Mouse (Mus musculus) lung, embryonic 15.5 days (tissue): ENCODE measurements around the gene Casp7. TPM values are rescaled to one million over a fixed set of nuclear protein-coding genes. Genes with fewer than 3 reads are reported as not detected.
"Not testable (repeated sequence)": the region's sequence is repeated elsewhere in the genome, so short reads cannot be mapped to it uniquely, and the experiment has no call there.

ENCODE experiments used
- ATAC-seq: fragments of 200-750 bp; cut with Nextera tagmentation; 2 replicates; pipeline ENCODE4 v1.8.0; 2017; ENCODE audit warnings: moderate number of reproducible peaks, borderline replicate concordance; ENCODE audit not compliant: low FRiP score, low TSS enrichment; ENCODE audit errors: extremely low read depth
- H3K27ac ChIP-seq: fragments of 300-500 bp; sonication (generic); 2 replicates; pipeline ENCODE4 v1.5.1; 2015; ENCODE audit warnings: moderate library complexity, mild to moderate bottlenecking, inconsistent platforms
- H3K27me3 ChIP-seq: fragments of 300-500 bp; sonication (generic); 2 replicates; pipeline ENCODE4 v1.6.1; 2015; ENCODE audit warnings: inconsistent platforms
- H3K36me3 ChIP-seq: fragments of 300-500 bp; sonication (generic); 2 replicates; pipeline ENCODE4 v1.6.1; 2015; ENCODE audit warnings: inconsistent platforms
- H3K4me1 ChIP-seq: fragments of 300-500 bp; sonication (generic); 2 replicates; pipeline ENCODE4 v1.6.1; 2015; ENCODE audit warnings: inconsistent platforms
- H3K4me2 ChIP-seq: fragments of 300-500 bp; sonication (generic); 2 replicates; pipeline ENCODE4 v1.6.1; 2015; ENCODE audit warnings: inconsistent platforms, mild to moderate bottlenecking, moderate library complexity
- H3K4me3 ChIP-seq: fragments of 300-500 bp; sonication (generic); 2 replicates; pipeline ENCODE4 v1.5.1; 2015; ENCODE audit warnings: mild to moderate bottlenecking, inconsistent platforms
- H3K9ac ChIP-seq: fragments of 300-500 bp; sonication (generic); 2 replicates; pipeline ENCODE4 v1.6.1; 2015; ENCODE audit warnings: inconsistent platforms
- H3K9me3 ChIP-seq: fragments of 300-500 bp; sonication (generic); 2 replicates; pipeline ENCODE4 v1.6.1; 2016; ENCODE audit warnings: inconsistent platforms
- WGBS: fragments of 180-500 bp; shearing (Covaris S2); methylation state at CpG from one replicate; pipeline ENCODE4 v1.1.7; 2015; 5-methylcytosine and 5-hydroxymethylcytosine counted together
- polyA plus RNA-seq: library from polyadenylated mRNA; unstranded; fragments of >200 nt; fragmentation: Nextera tagmentation; extraction: Ambion mirVana; gene quantifications from 2 replicates; pipeline ENCODE4 v1.2.1, GENCODE M21; 2015

The Casp7 gene
- 33.4 and 34.8 TPM in 2 replicates for polyA plus RNA-seq

- Histone ChIP-seq H3K9me3 (no peaks in the 10 kb centered on the region), H3K4me1 (peaks cover 26% of the 10 kb centered on the region), H3K9ac (peak within 1 kb of the TSS; percentile 75), H3K27ac (peak within 1 kb of the TSS; percentile 92), H3K4me2 (peak within 1 kb of the TSS; percentile 90), H3K36me3 (no peaks in the 10 kb centered on the region), H3K27me3 (peaks cover 16% of the 10 kb centered on the region; the same call in 1 of the 2 replicates), H3K4me3 (peak within 1 kb of the TSS; percentile 69)
- ATAC-seq, result peak; percentile 78
- WGBS, result under 1% methylated on average over 78 of the region's 78 CpGs
Observed at GRCm38 (mm10) chr19:56396669-56397621, at the start of gene Casp7. Gene Casp7 (plus strand): TSS chr19:56397129.

- no peaks in the 10 kb centered on the region for H3K9me3 ChIP-seq
- no peak overlapping the region for H3K9ac ChIP-seq
- H3K27me3 ChIP-seq, result no peaks in the 10 kb centered on the region
- H3K36me3 ChIP-seq, result no peaks in the 10 kb centered on the region
- 22% methylated on average over 6 of the region's 6 CpGs for WGBS
- H3K4me1 ChIP-seq, result no peaks in the 10 kb centered on the region
- H3K27ac ChIP-seq, result no peak overlapping the region
- no peak overlapping the region for H3K4me3 ChIP-seq
- no peak for ATAC-seq
- H3K4me2 ChIP-seq, result no peak overlapping the region
Observed at GRCm38 (mm10) chr19:56349295-56349694, 47.6 kb upstream of the Casp7 start.

GRCm38 (mm10) chr19:56353689-56354088 is 43.2 kb upstream of the Casp7 start:
- H3K27me3 ChIP-seq, result no peaks in the 10 kb centered on the region
- peaks cover 3% of the 10 kb centered on the region; the same call in 1 of the 2 replicates for H3K4me1 ChIP-seq
- H3K4me3 ChIP-seq, result no peak overlapping the region
- H3K9ac ChIP-seq, result no peak overlapping the region
- no peaks in the 10 kb centered on the region for H3K9me3 ChIP-seq
- H3K36me3 ChIP-seq, result no peaks in the 10 kb centered on the region
- no peak for ATAC-seq
- 78% methylated on average over 10 of the region's 10 CpGs for WGBS
- H3K27ac ChIP-seq, result no peak overlapping the region
- H3K4me2 ChIP-seq, result no peak overlapping the region

- no peaks in the 10 kb centered on the region for H3K9me3 ChIP-seq
- peaks cover 3% of the 10 kb centered on the region; the same call in 1 of the 2 replicates for H3K4me1 ChIP-seq
- WGBS, result 83% methylated on average over 12 of the region's 12 CpGs
- H3K4me3 ChIP-seq, result no peak overlapping the region
- no peaks in the 10 kb centered on the region for H3K36me3 ChIP-seq
- no peak overlapping the region for H3K9ac ChIP-seq
- H3K4me2 ChIP-seq, result no peak overlapping the region
- H3K27me3 ChIP-seq, result no peaks in the 10 kb centered on the region
- no peak for ATAC-seq
- H3K27ac ChIP-seq, result no peak overlapping the region
Observed at GRCm38 (mm10) chr19:56355201-56355600, 41.7 kb upstream of the Casp7 start.

GRCm38 (mm10) chr19:56356480-56357373 is 40.2 kb upstream of the Casp7 start:
- Histone ChIP-seq H3K36me3 (no peaks in the 10 kb centered on the region), H3K27ac (no peak overlapping the region), H3K9ac (no peak overlapping the region), H3K9me3 (no peaks in the 10 kb centered on the region), H3K4me2 (peak overlapping the region; percentile 43), H3K4me3 (peak overlapping the region; percentile 12; the same call in 1 of the 2 replicates), H3K27me3 (no peaks in the 10 kb centered on the region), H3K4me1 (peaks cover 3% of the 10 kb centered on the region; the same call in 1 of the 2 replicates)
- WGBS, result 27% methylated on average over 17 of the region's 17 CpGs
- ATAC-seq, result peak; percentile 50; the same call in 1 of the 2 replicates

GRCm38 (mm10) chr19:56357374-56357708 is 39.6 kb upstream of the Casp7 start:
- not testable (repeated sequence) for H3K4me2 ChIP-seq, H3K9me3 ChIP-seq, H3K27ac ChIP-seq, ATAC-seq, H3K9ac ChIP-seq, H3K27me3 ChIP-seq, H3K4me1 ChIP-seq, H3K4me3 ChIP-seq, H3K36me3 ChIP-seq
- 49% methylated on average over 2 of the region's 2 CpGs for WGBS

- Histone ChIP-seq H3K9ac (no peak overlapping the region), H3K4me2 (no peak overlapping the region), H3K4me1 (peaks cover 3% of the 10 kb centered on the region; the same call in 1 of the 2 replicates), H3K9me3 (no peaks in the 10 kb centered on the region), H3K27me3 (no peaks in the 10 kb centered on the region), H3K27ac (no peak overlapping the region), H3K36me3 (no peaks in the 10 kb centered on the region), H3K4me3 (no peak overlapping the region)
- no peak for ATAC-seq
- WGBS, result 66% methylated on average over 2 of the region's 2 CpGs
Observed at GRCm38 (mm10) chr19:56358890-56359289, 38.0 kb upstream of the Casp7 start.

GRCm38 (mm10) chr19:56363721-56364460 is 33.0 kb upstream of the Casp7 start:
- Histone ChIP-seq H3K4me1 (peaks cover 18% of the 10 kb centered on the region), H3K9ac (no peak overlapping the region), H3K9me3 (no peaks in the 10 kb centered on the region), H3K36me3 (no peaks in the 10 kb centered on the region), H3K27me3 (no peaks in the 10 kb centered on the region), H3K4me2 (no peak overlapping the region), H3K27ac (0 out of 2 replicates have a peak overlapping the region, but pooled peaks have one; percentile 19), H3K4me3 (no peak overlapping the region)
- ATAC-seq, result peak; percentile 55; the same call in 1 of the 2 replicates
- WGBS, result 30% methylated on average over 15 of the region's 15 CpGs

GRCm38 (mm10) chr19:56364563-56364962 is 32.4 kb upstream of the Casp7 start:
- Histone ChIP-seq H3K4me2 (no peak overlapping the region), H3K27ac (0 out of 2 replicates have a peak overlapping the region, but pooled peaks have one; percentile 19), H3K9me3 (no peaks in the 10 kb centered on the region), H3K36me3 (no peaks in the 10 kb centered on the region), H3K9ac (no peak overlapping the region), H3K4me1 (peaks cover 18% of the 10 kb centered on the region), H3K4me3 (no peak overlapping the region), H3K27me3 (no peaks in the 10 kb centered on the region)
- WGBS, result 51% methylated on average over 8 of the region's 8 CpGs
- ATAC-seq, result peak; percentile 60; the same call in 1 of the 2 replicates

GRCm38 (mm10) chr19:56366168-56366567 is 30.8 kb upstream of the Casp7 start:
- H3K36me3 ChIP-seq, result no peaks in the 10 kb centered on the region
- H3K4me1 ChIP-seq, result peaks cover 18% of the 10 kb centered on the region
- WGBS, result 53% methylated on average over 11 of the region's 11 CpGs
- H3K9me3 ChIP-seq, result no peaks in the 10 kb centered on the region
- no peak overlapping the region for H3K9ac ChIP-seq
- 0 out of 2 replicates have a peak overlapping the region, but pooled peaks have one; percentile 1 for H3K4me2 ChIP-seq
- peak overlapping the region; percentile 63 for H3K27ac ChIP-seq
- peak; percentile 71; the same call in 1 of the 2 replicates for ATAC-seq
- H3K4me3 ChIP-seq, result no peak overlapping the region
- H3K27me3 ChIP-seq, result no peaks in the 10 kb centered on the region

- ATAC-seq, result peak; percentile 35; the same call in 1 of the 2 replicates
- 52% methylated on average over 9 of the region's 9 CpGs for WGBS
Observed at GRCm38 (mm10) chr19:56366625-56367024, 30.3 kb upstream of the Casp7 start.

More at GRCm38 (mm10) chr19:56366625-56367024, 30.3 kb upstream of the Casp7 start:
- Histone ChIP-seq H3K4me3 (no peak overlapping the region), H3K9ac (no peak overlapping the region), H3K4me2 (0 out of 2 replicates have a peak overlapping the region, but pooled peaks have one; percentile 1), H3K9me3 (no peaks in the 10 kb centered on the region), H3K4me1 (peaks cover 18% of the 10 kb centered on the region), H3K36me3 (no peaks in the 10 kb centered on the region), H3K27ac (peak overlapping the region; percentile 63), H3K27me3 (no peaks in the 10 kb centered on the region)
